Mouse (Mus musculus): Measurements from ENCODE around the gene Itsn2. TPM values are rescaled to one million over a fixed set of nuclear protein-coding genes. Genes with fewer than 3 reads are reported as not detected.
"Not testable (repeated sequence)": the region's sequence is repeated elsewhere in the genome, so short reads cannot be mapped to it uniquely, and the experiment has no call there.

Itsn2 gene
- polyA plus RNA-seq, 1 experiment from 2014 or later, result 24.9 TPM

GRCm38 (mm10) chr12:4689341-4689740 is 96.9 kb downstream of the Itsn2 start:
- H3K4me2 ChIP-seq (ENCODE audit: low read length), result no peak overlapping the region
- no peaks in the 10 kb centered on the region for H3K4me1 ChIP-seq (replicated peaks; ENCODE audit: control insufficient read depth, insufficient read depth, low read length)
- 94% methylated on average over 14 of the region's 14 CpGs for WGBS
- H3K4me3 ChIP-seq (replicated peaks; ENCODE audit: low read length), result no peak overlapping the region
- no peaks in the 10 kb centered on the region for H3K9me3 ChIP-seq (ENCODE audit: control insufficient read depth, low read length)
- no peak for ATAC-seq
- H3K27me3 ChIP-seq (replicated peaks; ENCODE audit: control insufficient read depth, insufficient read depth, low read length), result no peaks in the 10 kb centered on the region
- no peak overlapping the region for H3K27ac ChIP-seq (ENCODE audit: low read length)
- H3K36me3 ChIP-seq (ENCODE audit: control insufficient read depth, insufficient read depth), result no peaks in the 10 kb centered on the region
- no peak overlapping the region for H3K9ac ChIP-seq (replicated peaks; ENCODE audit: low read depth, low read length)

- Histone ChIP-seq H3K9me3 (ENCODE audit: control insufficient read depth, low read length) (no peaks in the 10 kb centered on the region), H3K4me3 (replicated peaks; ENCODE audit: low read length) (no peak overlapping the region), H3K27me3 (replicated peaks; ENCODE audit: control insufficient read depth, insufficient read depth, low read length) (no peaks in the 10 kb centered on the region), H3K4me1 (replicated peaks; ENCODE audit: control insufficient read depth, insufficient read depth, low read length) (no peaks in the 10 kb centered on the region), H3K27ac (ENCODE audit: low read length) (no peak overlapping the region), H3K9ac (replicated peaks; ENCODE audit: low read depth, low read length) (no peak overlapping the region), H3K36me3 (ENCODE audit: control insufficient read depth, insufficient read depth) (no peaks in the 10 kb centered on the region), H3K4me2 (ENCODE audit: low read length) (no peak overlapping the region)
- ATAC-seq, result no peak
- WGBS, result 87% methylated on average over 3 of the region's 3 CpGs
These were observed 98.8 kb downstream of the Itsn2 start for GRCm38 (mm10) chr12:4691193-4691592.

- Histone ChIP-seq H3K27ac (ENCODE audit: low read length) (no peak overlapping the region), H3K4me3 (replicated peaks; ENCODE audit: low read length) (no peak overlapping the region), H3K9ac (replicated peaks; ENCODE audit: low read depth, low read length) (no peak overlapping the region), H3K4me1 (replicated peaks; ENCODE audit: control insufficient read depth, insufficient read depth, low read length) (no peaks in the 10 kb centered on the region), H3K36me3 (ENCODE audit: control insufficient read depth, insufficient read depth) (no peaks in the 10 kb centered on the region), H3K4me2 (ENCODE audit: low read length) (no peak overlapping the region), H3K9me3 (ENCODE audit: control insufficient read depth, low read length) (no peaks in the 10 kb centered on the region), H3K27me3 (replicated peaks; ENCODE audit: control insufficient read depth, insufficient read depth, low read length) (no peaks in the 10 kb centered on the region)
- 77% methylated on average over 1 of the region's 1 CpGs for WGBS
- ATAC-seq, result no peak
These were observed 102.1 kb downstream of the Itsn2 start for GRCm38 (mm10) chr12:4694534-4694933.

- not testable (repeated sequence) for H3K4me3 ChIP-seq (replicated peaks; ENCODE audit: low read length); H3K9ac ChIP-seq (replicated peaks; ENCODE audit: low read depth, low read length); H3K9me3 ChIP-seq (ENCODE audit: control insufficient read depth, low read length); H3K4me2 ChIP-seq (ENCODE audit: low read length); H3K27ac ChIP-seq (ENCODE audit: low read length); ATAC-seq; H3K4me1 ChIP-seq (replicated peaks; ENCODE audit: control insufficient read depth, insufficient read depth, low read length); H3K36me3 ChIP-seq (ENCODE audit: control insufficient read depth, insufficient read depth); H3K27me3 ChIP-seq (replicated peaks; ENCODE audit: control insufficient read depth, insufficient read depth, low read length)
- WGBS, result 78% methylated on average over 6 of the region's 6 CpGs
These were observed 113.2 kb downstream of the Itsn2 start for GRCm38 (mm10) chr12:4705626-4706025.

- H3K27me3 ChIP-seq (replicated peaks; ENCODE audit: control insufficient read depth, insufficient read depth, low read length), result no peaks in the 10 kb centered on the region
- ATAC-seq, result no peak
- H3K9ac ChIP-seq (replicated peaks; ENCODE audit: low read depth, low read length), result no peak overlapping the region
- no peaks in the 10 kb centered on the region for H3K9me3 ChIP-seq (ENCODE audit: control insufficient read depth, low read length)
- no peaks in the 10 kb centered on the region for H3K4me1 ChIP-seq (replicated peaks; ENCODE audit: control insufficient read depth, insufficient read depth, low read length)
- no peak overlapping the region for H3K4me3 ChIP-seq (replicated peaks; ENCODE audit: low read length)
- 96% methylated on average over 5 of the region's 5 CpGs for WGBS
- H3K27ac ChIP-seq (ENCODE audit: low read length), result no peak overlapping the region
- no peak overlapping the region for H3K4me2 ChIP-seq (ENCODE audit: low read length)
- H3K36me3 ChIP-seq (ENCODE audit: control insufficient read depth, insufficient read depth), result peaks cover 7% of the 10 kb centered on the region
These were observed 113.7 kb downstream of the Itsn2 start for GRCm38 (mm10) chr12:4706175-4706574.

- H3K9me3 ChIP-seq (ENCODE audit: control insufficient read depth, low read length), result no peaks in the 10 kb centered on the region
- WGBS, result 84% methylated on average over 10 of the region's 10 CpGs
- H3K4me2 ChIP-seq (ENCODE audit: low read length), result no peak overlapping the region
- H3K36me3 ChIP-seq (ENCODE audit: control insufficient read depth, insufficient read depth), result peaks cover 7% of the 10 kb centered on the region
- no peaks in the 10 kb centered on the region for H3K27me3 ChIP-seq (replicated peaks; ENCODE audit: control insufficient read depth, insufficient read depth, low read length)
- no peak for ATAC-seq
- H3K9ac ChIP-seq (replicated peaks; ENCODE audit: low read depth, low read length), result no peak overlapping the region
- no peak overlapping the region for H3K27ac ChIP-seq (ENCODE audit: low read length)
- no peak overlapping the region for H3K4me3 ChIP-seq (replicated peaks; ENCODE audit: low read length)
- no peaks in the 10 kb centered on the region for H3K4me1 ChIP-seq (replicated peaks; ENCODE audit: control insufficient read depth, insufficient read depth, low read length)
These were observed 114.5 kb downstream of the Itsn2 start for GRCm38 (mm10) chr12:4706901-4707300.

GRCm38 (mm10) chr12:4707488-4708017 is 115.1 kb downstream of the Itsn2 start:
- Histone ChIP-seq H3K27me3 (replicated peaks; ENCODE audit: control insufficient read depth, insufficient read depth, low read length) (no peaks in the 10 kb centered on the region), H3K9me3 (ENCODE audit: control insufficient read depth, low read length) (no peaks in the 10 kb centered on the region), H3K4me2 (ENCODE audit: low read length) (no peak overlapping the region), H3K36me3 (ENCODE audit: control insufficient read depth, insufficient read depth) (peaks cover 7% of the 10 kb centered on the region), H3K4me1 (replicated peaks; ENCODE audit: control insufficient read depth, insufficient read depth, low read length) (no peaks in the 10 kb centered on the region), H3K27ac (ENCODE audit: low read length) (no peak overlapping the region), H3K4me3 (replicated peaks; ENCODE audit: low read length) (no peak overlapping the region), H3K9ac (replicated peaks; ENCODE audit: low read depth, low read length) (no peak overlapping the region)
- no peak for ATAC-seq
- WGBS, result 91% methylated on average over 14 of the region's 14 CpGs

- Histone ChIP-seq H3K9me3 (ENCODE audit: control insufficient read depth, low read length) (no peaks in the 10 kb centered on the region), H3K4me1 (replicated peaks; ENCODE audit: control insufficient read depth, insufficient read depth, low read length) (no peaks in the 10 kb centered on the region), H3K27me3 (replicated peaks; ENCODE audit: control insufficient read depth, insufficient read depth, low read length) (no peaks in the 10 kb centered on the region), H3K36me3 (ENCODE audit: control insufficient read depth, insufficient read depth) (peaks cover 7% of the 10 kb centered on the region), H3K4me3 (replicated peaks; ENCODE audit: low read length) (no peak overlapping the region), H3K4me2 (ENCODE audit: low read length) (no peak overlapping the region), H3K9ac (replicated peaks; ENCODE audit: low read depth, low read length) (no peak overlapping the region), H3K27ac (ENCODE audit: low read length) (no peak overlapping the region)
- WGBS, result 86% methylated on average over 4 of the region's 4 CpGs
- no peak for ATAC-seq
These were observed 115.9 kb downstream of the Itsn2 start for GRCm38 (mm10) chr12:4708296-4708695.

- H3K36me3 ChIP-seq (ENCODE audit: control insufficient read depth, insufficient read depth), result peaks cover 7% of the 10 kb centered on the region
- no peak for ATAC-seq
These were observed 116.6 kb downstream of the Itsn2 start for GRCm38 (mm10) chr12:4708881-4709604.

More at GRCm38 (mm10) chr12:4708881-4709604, 116.6 kb downstream of the Itsn2 start:
- Histone ChIP-seq H3K27me3 (replicated peaks; ENCODE audit: control insufficient read depth, insufficient read depth, low read length) (no peaks in the 10 kb centered on the region), H3K4me3 (replicated peaks; ENCODE audit: low read length) (no peak overlapping the region), H3K9me3 (ENCODE audit: control insufficient read depth, low read length) (no peaks in the 10 kb centered on the region), H3K4me2 (ENCODE audit: low read length) (no peak overlapping the region), H3K4me1 (replicated peaks; ENCODE audit: control insufficient read depth, insufficient read depth, low read length) (no peaks in the 10 kb centered on the region), H3K9ac (replicated peaks; ENCODE audit: low read depth, low read length) (no peak overlapping the region), H3K27ac (ENCODE audit: low read length) (no peak overlapping the region)
- WGBS, result 83% methylated on average over 8 of the region's 8 CpGs
